Mouse (Mus musculus) MN1 (cell line): Measurements from ENCODE around the gene Slc6a17.

Source experiments
- DNase-seq: peaks from one replicate; pipeline ENCODE4 v3.0.0-alpha.2; 2016; ENCODE audit warnings: low spot score

Slc6a17 gene

DNA sequence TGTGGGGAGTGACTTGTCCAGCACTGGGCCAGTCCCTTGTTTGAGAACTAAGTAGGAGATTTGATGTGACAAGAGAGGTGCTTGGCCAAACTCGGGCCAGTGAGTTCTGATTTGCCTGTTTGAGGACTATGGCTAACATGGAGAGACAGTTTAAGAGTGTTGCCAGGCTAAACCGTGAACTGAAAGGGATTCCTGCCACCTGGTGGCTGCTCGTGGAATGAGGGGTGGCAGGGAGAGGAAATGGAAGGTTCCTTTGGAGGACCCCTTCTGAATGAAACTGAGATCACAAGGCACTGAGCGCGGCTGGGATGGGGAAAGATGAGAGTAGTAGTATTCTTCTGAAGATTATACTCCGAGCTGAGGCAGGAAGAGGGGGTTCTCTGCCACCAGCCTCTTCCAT lies 51.2 kb downstream of the Slc6a17 start:
- peak; percentile 71 for DNase-seq

DNA sequence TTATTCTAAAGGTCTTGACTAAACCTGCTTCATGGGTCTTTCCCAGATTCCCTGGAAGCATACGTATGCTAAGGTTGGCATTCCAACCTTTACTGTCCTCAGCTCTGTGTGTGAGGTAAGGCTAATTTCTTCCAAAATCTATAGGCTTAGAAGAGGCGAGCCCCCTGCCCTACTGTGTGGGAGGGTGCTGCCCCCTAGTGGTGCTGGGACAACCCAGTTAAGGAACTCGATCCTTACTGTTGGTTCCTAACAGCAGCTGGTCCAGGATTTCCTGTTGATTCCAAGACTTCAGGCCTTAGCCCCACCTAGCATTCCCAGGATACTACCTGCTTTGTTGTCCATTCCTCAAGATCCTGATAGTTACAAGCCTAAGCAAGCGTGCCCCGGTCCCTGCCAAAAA lies 55.7 kb downstream of the Slc6a17 start:
- DNase-seq: peak; percentile 81

DNA sequence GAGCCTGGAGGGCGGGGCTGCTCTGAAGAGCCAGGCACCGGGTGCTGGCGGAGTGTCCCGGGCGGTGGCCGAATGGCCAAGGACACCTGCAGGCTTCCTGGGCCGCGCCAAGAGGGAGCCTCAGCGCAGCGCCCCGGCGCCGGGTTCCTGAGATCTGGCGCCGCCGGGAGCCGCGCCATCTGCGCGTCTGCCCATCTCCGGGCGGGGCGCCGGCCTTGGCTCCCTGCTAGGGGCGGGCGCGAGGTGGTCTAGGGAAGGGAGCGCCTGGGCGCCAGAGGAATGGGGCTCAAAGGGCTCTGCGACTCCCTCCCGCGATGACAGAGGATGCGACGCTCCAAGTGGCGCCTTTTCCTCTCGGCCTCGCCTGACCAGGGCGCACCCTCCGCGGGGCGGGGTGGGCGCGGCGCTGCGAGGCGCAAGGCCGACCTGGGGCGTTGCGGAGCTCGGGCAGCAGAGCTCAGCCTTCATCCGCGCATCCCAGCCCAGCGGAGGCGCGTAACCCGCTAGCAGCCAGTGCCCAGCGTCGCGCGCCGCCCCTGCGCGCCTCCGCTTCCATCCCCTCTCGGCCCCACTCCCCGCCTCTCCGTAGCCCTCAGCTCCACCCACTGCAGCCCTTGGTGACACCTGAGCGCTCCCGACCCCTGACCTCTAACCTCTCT lies 57.9 kb downstream of the Slc6a17 start:
- DNase-seq: peak; percentile 64

DNA sequence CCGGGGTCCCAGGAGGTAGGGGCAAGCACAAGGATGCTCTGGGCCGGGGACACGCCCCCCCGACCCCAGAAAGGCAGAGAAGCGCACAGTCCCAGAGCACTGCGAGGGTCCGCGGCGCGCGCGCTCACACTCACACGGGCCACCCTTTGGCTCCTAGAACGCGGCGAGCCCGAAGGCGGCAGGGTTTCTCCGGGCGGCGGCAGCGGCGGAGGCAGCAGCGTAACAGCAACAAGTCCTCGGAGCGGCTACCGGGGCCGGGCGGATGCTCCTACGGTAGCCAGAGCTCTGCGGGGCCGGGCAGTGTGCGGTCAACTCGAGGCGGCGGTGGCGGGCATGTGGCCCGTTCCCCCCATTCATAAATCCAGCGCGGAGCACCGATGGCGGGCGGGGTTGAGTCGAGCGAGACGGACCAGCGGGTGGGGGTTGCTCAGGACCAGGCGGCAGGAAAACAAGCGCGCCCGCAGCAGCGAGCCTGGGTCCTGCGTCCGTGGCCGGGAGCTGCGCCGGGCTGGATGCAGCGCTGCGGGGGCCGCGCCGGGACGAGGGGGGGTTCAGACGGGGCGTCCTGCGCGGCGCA lies 58.5 kb downstream of the Slc6a17 start, which contains the start of gene Kcnc4:
Gene Kcnc4 (minus strand): TSS at position 357 of the 577 bp plus-strand sequence.
- no peak for DNase-seq

DNA sequence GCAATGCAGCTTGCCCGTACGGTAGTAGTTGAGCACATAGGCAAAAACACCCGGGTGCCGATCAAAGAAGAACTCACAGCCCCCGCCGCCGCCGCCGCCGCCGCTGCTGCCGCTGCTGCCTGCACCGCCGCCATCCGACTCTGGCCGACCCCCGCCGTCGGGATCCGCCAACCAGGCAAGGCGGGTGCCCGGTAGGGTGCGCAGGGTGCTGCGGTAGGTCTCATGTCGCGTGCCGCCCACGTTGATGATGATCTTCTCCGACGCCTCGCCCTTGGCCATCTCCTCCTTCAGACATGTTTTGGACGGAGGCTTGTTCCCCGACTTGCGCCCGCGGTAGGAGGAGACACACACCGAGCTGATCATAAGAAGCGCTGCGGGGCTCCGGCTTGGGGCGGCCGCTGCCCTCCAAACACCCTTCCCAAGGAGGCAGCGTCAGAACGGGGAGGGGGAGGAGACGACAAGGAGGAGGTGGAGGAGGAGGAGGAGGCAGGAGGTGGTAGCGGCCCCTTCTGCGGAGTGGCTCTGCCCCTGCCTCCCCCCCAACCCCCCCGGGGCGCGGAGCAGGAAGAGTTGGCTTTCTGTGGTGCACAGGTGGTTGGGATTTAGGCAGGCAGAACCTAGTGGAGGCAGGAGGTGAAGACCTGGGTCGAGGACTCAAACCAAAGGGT lies 59.2 kb downstream of the Slc6a17 start:
- DNase-seq: no peak

DNA sequence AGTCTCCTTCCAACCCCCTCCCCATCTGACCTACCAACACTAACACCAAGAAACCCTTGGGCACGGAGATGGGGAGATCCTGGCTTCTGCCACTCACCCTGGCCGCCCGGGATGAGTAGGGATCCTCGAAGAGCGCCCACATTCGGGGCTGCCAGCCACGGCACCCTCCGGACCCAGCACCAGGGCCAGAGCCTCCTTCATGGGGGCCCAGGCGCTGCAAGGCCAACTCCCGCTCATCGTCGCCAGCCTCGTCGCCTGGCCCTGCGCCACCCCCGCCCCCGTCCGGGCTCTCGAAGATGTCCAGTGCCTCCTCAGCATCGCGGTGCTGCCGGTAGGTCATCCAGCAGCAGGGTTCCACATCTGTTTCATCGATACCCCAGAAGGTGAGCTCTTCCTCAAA lies 59.7 kb downstream of the Slc6a17 start:
- no peak for DNase-seq

DNA sequence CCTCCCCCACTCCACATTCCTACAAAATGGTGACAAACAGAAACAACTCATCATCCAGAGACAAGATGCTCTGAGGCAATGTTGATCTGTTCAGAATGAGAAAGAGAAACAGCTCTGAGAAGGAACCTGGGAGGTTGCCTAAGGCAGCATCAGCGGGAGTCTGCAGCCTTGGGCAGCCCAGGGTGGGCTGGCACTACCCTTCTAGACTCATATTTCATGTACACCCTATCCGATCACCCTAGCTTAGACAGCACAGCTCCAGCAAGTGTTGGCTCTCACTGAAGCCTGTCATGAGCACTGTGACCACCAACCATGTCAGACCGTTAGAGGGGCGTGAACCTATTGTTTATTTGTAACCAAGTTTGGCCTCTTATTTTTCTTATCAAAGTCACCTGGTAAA lies 63.5 kb downstream of the Slc6a17 start:
- no peak for DNase-seq

DNA sequence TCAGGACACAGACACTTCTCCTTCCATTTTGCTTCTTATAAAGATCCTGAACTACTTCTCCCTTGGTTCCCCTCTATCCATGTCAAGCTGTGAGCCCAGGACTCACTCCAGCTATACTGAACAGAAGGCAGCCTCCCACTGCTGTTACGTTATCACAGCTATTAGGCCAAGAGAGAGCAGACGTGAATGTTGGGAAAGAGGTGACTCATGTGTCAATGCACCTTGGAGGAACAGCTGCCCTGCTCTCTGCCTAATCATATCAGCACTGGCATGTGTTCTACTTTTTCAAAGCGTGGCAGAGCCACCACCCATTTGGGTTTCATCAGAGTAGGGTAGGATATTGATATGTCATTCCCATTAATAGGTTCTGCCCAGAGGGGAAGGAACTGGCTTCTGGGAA lies 71.0 kb downstream of the Slc6a17 start:
- DNase-seq: peak; percentile 60

DNA sequence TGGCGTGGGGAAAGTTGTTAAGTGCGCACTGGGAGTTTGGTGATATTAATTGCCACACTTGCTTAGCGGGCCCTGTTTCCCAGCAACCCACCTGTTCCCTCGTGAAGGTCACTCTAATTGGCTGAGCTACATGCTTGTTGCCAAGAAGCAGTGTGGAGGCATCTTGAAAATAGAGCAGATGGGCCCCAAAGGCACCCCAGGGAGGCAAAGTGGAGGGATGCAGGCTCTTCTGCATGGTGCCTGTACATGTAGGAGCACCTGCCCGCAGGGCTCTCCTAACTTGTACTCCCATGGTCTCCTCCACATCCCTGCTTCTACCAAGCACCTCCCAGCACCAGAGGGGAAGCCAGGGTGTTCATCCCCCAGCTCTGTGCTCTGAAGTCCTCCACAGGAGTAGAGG lies 74.0 kb downstream of the Slc6a17 start:
- DNase-seq: no peak

DNA sequence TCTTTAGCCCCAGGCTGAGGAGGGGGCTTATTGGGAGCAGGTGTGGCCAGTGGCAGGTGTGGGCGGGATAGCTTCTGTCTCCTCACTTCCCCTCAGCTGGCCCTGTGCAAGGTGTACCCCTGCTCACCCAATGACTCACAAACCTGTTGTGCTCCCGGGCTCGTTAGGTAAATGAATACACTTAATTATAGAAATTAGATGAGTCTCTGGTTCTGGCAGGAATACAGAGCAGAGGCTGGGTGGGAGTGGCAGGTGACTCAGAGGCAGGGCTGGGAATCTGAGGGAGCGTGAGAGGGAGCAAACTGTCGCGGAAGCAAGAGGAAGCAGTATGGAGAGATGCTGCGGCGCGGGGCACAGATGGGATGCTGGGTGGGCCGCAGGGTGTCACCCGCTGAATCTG lies 75.6 kb downstream of the Slc6a17 start:
- DNase-seq: peak; percentile 73

DNA sequence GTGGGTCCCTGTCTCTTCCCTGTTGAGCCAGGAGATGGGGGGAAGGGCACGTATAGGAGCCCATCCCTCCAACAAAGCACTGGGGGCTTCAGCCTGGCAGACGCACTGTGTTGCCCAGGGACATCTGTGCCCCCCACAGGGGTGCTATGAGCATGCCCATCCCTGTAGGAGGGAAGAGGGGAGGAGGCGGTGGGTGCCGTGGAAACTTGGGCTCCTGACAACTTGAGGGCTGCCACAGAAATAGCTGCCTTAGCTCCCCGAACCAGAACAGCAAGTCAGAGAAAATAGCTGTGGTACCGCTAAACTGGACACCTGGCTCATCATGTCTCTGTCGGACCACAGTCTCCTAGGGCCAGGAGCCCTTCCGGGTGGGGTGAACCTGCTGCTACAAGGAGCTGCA lies 76.5 kb downstream of the Slc6a17 start:
- no peak for DNase-seq

DNA sequence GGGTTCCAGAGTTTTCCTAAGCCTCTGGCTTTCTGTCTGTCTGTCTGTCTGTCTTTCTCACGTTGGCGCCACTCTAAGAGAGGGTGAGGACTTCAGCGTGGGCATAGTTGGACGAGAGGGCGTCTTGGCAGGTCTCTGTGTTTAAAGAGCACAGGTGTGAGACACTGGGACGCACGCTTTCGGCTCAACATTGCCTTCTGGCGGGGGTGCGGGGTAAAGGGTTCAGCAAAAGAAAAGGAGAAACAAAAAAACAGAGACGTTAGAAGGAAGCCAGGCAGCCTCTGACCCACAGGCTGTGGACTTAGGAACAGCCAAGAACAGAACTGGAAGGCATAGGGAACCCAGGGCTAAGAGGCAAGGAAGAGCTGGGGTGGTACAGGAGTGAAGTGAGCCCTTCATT lies 78.5 kb downstream of the Slc6a17 start:
- DNase-seq: no peak

DNA sequence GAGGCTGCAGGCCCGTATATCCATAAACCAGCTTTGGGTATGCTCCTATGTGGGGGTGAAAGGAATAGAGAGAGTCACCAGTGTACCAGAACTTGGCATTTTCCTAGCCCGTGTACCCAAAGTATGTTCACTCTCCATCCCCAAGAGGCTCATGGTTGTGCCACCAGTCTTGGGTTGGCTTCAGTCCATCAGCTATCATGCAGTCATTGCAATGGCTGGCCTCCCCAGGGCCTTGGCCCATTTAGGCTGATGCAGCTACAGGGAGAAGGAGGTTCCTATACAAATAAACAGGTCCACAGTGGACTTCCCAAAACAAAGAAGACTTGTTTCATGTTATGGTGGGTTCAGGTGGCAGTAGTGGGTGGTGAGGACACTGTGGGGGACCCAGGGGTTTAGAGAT lies 80.2 kb downstream of the Slc6a17 start:
- DNase-seq: no peak

DNA sequence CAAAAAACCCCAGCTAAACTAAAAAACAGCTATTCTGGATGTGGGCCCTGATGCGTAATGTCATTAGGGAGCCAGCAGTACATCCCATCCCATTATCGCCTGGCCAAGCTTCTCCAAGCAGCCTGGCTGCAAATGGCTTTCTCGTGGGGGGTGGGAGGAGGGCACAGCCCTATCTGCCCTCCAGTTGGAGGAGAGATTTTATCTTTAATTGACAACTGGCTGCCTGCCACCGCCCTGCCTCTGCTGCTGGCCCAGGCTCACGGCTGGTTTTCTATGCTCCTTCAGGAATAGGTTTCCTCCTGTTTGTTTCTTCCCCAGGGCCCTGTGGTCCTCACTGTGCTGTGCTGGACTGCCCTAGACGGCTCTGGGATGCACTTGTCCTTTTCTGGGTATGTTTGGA lies 81.4 kb downstream of the Slc6a17 start:
- DNase-seq: peak; percentile 89

DNA sequence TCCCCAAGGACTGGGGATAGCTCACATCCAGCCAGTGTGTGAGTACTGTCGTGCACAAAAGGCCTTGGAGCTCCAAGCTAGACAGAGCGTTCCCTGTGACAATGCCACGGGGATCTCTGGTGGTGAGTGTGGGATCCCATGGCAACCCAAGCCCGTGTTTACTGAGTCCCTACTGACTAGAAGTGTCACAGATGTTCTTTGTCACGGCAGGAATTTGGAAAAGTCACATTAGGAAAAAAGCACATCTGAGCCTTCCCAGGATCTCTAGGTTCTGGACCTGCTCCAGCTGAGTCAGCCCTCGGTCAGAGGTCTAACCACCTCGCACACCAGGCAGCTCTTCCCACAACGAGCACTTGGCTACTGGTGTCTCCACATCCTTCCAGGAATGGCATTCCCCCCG lies 84.2 kb downstream of the Slc6a17 start:
- peak; percentile 76 for DNase-seq

DNA sequence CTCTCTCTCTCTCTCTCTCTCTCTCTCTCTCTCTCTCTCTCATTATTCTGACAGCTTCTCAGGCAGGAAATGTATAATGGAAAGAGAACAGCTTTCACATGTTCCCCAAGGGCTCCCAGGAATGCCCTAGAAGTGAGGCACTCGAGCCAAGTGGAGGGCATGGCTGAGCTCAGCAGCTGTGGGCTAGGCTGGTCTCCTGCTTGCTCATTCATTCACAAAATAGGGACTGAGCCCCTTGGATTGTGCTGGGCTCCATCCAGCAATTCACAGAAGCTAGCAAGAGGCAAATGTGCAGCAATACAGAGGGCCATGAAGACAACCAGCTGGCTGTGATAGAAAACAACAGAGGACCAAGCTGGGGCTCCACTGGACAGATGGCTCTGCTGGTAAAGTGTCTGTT lies 86.5 kb downstream of the Slc6a17 start:
- DNase-seq: no peak

DNA sequence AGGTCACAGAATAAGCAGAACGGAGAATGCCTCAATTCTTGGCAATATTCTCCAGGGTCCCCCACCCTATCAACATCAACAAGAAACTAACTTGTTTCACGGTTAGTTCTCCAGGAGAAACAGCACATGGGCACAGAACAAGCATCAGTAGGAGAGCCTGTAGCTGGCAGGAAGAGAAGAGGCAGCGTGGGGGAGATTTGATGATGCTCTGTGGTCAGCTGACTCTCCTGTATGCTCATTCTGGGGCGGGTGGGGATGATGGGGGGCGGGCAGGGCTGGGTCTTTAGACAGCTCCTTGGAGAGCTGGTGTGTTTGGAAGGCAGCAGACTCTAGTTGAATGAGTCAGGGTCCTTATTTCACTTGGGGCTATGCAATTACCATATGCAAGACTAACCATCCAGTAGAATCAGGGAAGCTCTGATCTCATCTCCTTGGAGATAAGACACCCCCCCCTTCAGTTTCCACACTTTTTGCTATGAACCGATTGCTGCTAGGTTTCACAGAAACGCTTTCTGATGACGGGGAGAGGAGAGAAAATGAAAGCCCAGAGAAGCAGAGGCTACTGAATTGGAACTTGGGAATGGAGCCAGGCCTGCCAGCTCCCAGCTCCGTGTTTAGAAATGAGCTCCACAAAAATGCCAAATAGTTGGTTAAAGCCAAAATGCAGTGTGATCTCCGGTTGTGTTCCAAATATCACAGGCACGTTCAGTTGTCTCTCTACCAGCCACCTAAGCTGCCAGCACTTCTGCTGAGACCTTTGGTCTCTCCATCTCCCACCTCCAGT lies 93.4 kb downstream of the Slc6a17 start:
- DNase-seq: peak; percentile 14

DNA sequence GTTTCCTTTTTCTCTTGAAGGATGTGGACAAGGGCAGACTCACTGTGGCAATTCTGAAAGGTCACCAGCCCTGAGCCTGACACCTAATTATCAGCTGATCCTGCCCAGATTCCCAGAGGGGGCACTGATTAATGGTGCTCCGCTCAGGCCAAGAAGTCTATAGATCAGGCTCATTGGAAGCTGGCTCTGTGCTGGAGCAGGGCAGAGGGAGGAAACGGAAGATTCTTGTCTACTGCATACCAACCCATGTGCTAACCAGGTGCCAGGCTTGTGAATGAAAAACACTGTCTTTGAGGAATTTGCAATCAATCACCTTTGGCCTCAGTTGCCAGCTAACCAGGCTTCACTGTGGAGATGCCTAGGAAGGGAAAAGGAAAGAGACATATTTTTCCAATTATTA lies 97.7 kb downstream of the Slc6a17 start:
- DNase-seq: no peak
